Comparison of ENCODE assay signal across 8 mouse cellular contexts in genomic region chr12:4593930-4594391, GRCm38 (mm10). TPM values are rescaled to one million over a fixed set of nuclear protein-coding genes. Genes with fewer than 3 reads are reported as not detected.
DNase-seq lines count a peak whose midpoint lies in the region; ATAC-seq and TF ChIP-seq lines count a peak whose summit lies in the region.

No protein-coding gene starts in this region.

- peak overlapping the region; percentile 76 for H3K9ac ChIP-seq in heart, embryonic 11.5 days (ENCODE audit: low read depth, low read length)
- no peak overlapping the region; the same call in 1 of the 2 replicates for H3K9ac ChIP-seq in forebrain, embryonic 11.5 days (ENCODE audit: low read length)
- peak overlapping the region; percentile 81 for H3K9ac ChIP-seq in liver, embryonic 14.5 days (replicated peaks)

- 57% methylated on average over 9 of the region's 9 CpGs for WGBS in heart, embryonic 11.5 days (ENCODE audit: insufficient replicate concordance)
- WGBS in forebrain, embryonic 11.5 days: 71% methylated on average over 9 of the region's 9 CpGs
- WGBS in liver, embryonic 14.5 days (ENCODE audit: insufficient replicate concordance): 21% methylated on average over 9 of the region's 9 CpGs

- H3K27me3 ChIP-seq in heart, embryonic 11.5 days (ENCODE audit: control insufficient read depth, insufficient read depth, low read length): no peaks in the 10 kb centered on the region
- H3K27me3 ChIP-seq in C2C12 (ENCODE audit: control insufficient read depth, insufficient read depth, insufficient read length): no peaks in the 10 kb centered on the region
- H3K27me3 ChIP-seq in forebrain, embryonic 11.5 days (ENCODE audit: control insufficient read depth, insufficient read depth, low read length): no peaks in the 10 kb centered on the region
- H3K27me3 ChIP-seq in liver, embryonic 14.5 days (ENCODE audit: control insufficient read depth, insufficient read depth, low read length): no peaks in the 10 kb centered on the region

- ATAC-seq in heart, embryonic 11.5 days (replicated peaks; ENCODE audit: insufficient number of reproducible peaks, low FRiP score, low TSS enrichment): no peak
- no peak for ATAC-seq in forebrain, embryonic 11.5 days (replicated peaks; ENCODE audit: low FRiP score)
- no peak for ATAC-seq in liver, embryonic 14.5 days (ENCODE audit: insufficient read depth)

- H3ac ChIP-seq in C2C12 (ENCODE audit: control insufficient read depth, insufficient read length, low read depth): peak overlapping the region; percentile 81

- H3K4me2 ChIP-seq in heart, embryonic 11.5 days: peak overlapping the region; percentile 87
- H3K4me2 ChIP-seq in forebrain, embryonic 11.5 days (ENCODE audit: low read depth, low read length, severe bottlenecking): peak overlapping the region; percentile 83
- H3K4me2 ChIP-seq in liver, embryonic 14.5 days (ENCODE audit: low read depth): peak overlapping the region; percentile 95

- TF ChIP-seq CTCF in C2C12 (IDR thresholded peaks at IDR 0.05; ENCODE audit: control insufficient read depth, insufficient read depth, insufficient read length): no peak
- TF ChIP-seq CTCF in liver, embryonic 14.5 days (IDR thresholded peaks at IDR 0.05; ENCODE audit: low read depth): no peak

- H3K79me2 ChIP-seq in C2C12 (ENCODE audit: control insufficient read depth, insufficient read depth): peaks cover 59% of the 10 kb centered on the region

- H3K36me3 ChIP-seq in heart, embryonic 11.5 days (ENCODE audit: control insufficient read depth, insufficient read depth, low read length): no peaks in the 10 kb centered on the region
- H3K36me3 ChIP-seq in C2C12 (ENCODE audit: control insufficient read depth, insufficient read depth): no peaks in the 10 kb centered on the region
- H3K36me3 ChIP-seq in forebrain, embryonic 11.5 days (ENCODE audit: control insufficient read depth, insufficient read depth, low read length): no peaks in the 10 kb centered on the region
- H3K36me3 ChIP-seq in liver, embryonic 14.5 days (replicated peaks; ENCODE audit: control insufficient read depth, insufficient read depth, low read depth): no peaks in the 10 kb centered on the region

- peaks cover 10% of the 10 kb centered on the region for H3K4me1 ChIP-seq in heart, embryonic 11.5 days (ENCODE audit: control insufficient read depth, insufficient read depth, low read length)
- H3K4me1 ChIP-seq in forebrain, embryonic 11.5 days (replicated peaks; ENCODE audit: control insufficient read depth, insufficient read depth, low read length): peaks cover 2% of the 10 kb centered on the region; the same call in 1 of the 2 replicates
- H3K4me1 ChIP-seq in liver, embryonic 14.5 days (replicated peaks; ENCODE audit: control insufficient read depth in 2 of 2, insufficient read depth in 2 of 2, low read length in 1 of 2): peaks cover 10 to 16% of the 10 kb centered on the region in 2 experiments

- H3K4me3 ChIP-seq in heart, embryonic 11.5 days (ENCODE audit: low read depth, low read length): peak overlapping the region; percentile 79
- H3K4me3 ChIP-seq in C2C12 (ENCODE audit: insufficient read depth, poor library complexity, severe bottlenecking): peak overlapping the region; percentile 61
- peak overlapping the region; percentile 92 for H3K4me3 ChIP-seq in forebrain, embryonic 11.5 days (ENCODE audit: low read depth, low read length)
- peak overlapping the region; percentile 72 to 84 for H3K4me3 ChIP-seq in liver, embryonic 14.5 days (ENCODE audit: insufficient read depth in 1 of 2, low read depth in 2 of 2, low read length in 2 of 2)

- peak overlapping the region; percentile 88; the same call in 1 of the 2 replicates for H3K27ac ChIP-seq in heart, embryonic 11.5 days (ENCODE audit: low read depth, low read length)
- no peak overlapping the region for H3K27ac ChIP-seq in forebrain, embryonic 11.5 days (ENCODE audit: low read depth, low read length)
- no peak overlapping the region for H3K27ac ChIP-seq in liver, embryonic 14.5 days

- peaks cover 41% of the 10 kb centered on the region for H3K79me3 ChIP-seq in C2C12 (ENCODE audit: low read depth)

- no peak for TF ChIP-seq EP300 in liver, embryonic 14.5 days (IDR thresholded peaks at IDR 0.05; ENCODE audit: low read depth)

- H3K9me3 ChIP-seq in heart, embryonic 11.5 days (replicated peaks; ENCODE audit: control insufficient read depth, low read length): no peaks in the 10 kb centered on the region
- no peaks in the 10 kb centered on the region for H3K9me3 ChIP-seq in forebrain, embryonic 11.5 days (ENCODE audit: control insufficient read depth, low read length)
- no peaks in the 10 kb centered on the region for H3K9me3 ChIP-seq in liver, embryonic 14.5 days (ENCODE audit: control insufficient read depth, low read length)

- no peak for DNase-seq in heart, adult 8-10 months (ENCODE audit: low spot score)
- DNase-seq in forebrain, embryonic 11.5 days (ENCODE audit: low spot score): no peak
- no peak for DNase-seq in liver, embryonic 14.5 days (ENCODE audit: low read depth in 3 of 3, low spot score in 3 of 3)
- DNase-seq in adrenal gland, adult 8-10 months: no peak
- DNase-seq in right cerebral cortex, adult 18-20 months: no peak
- DNase-seq in right cerebral cortex, postnatal 4 days: no peak

TF ChIP-seq in C2C12, 6 proteins besides CTCF, POLR2A, EP300 and RAD21:
- TF ChIP-seq MYOG (IDR thresholded peaks at IDR 0.05; ENCODE audit: control insufficient read depth, extremely low read depth, insufficient read length) (no peak), USF1 (IDR thresholded peaks at IDR 0.05; ENCODE audit: low read depth) (no peak), FOSL1 (IDR thresholded peaks at IDR 0.05; ENCODE audit: insufficient read depth, low read length, poor library complexity, severe bottlenecking) (no peak), MYOD1 (IDR thresholded peaks at IDR 0.05; ENCODE audit: control insufficient read depth, insufficient read length, low read depth) (no peak)

RNA-seq across cellular contexts. Expression of gene Gm3625, which starts 1.2 kb away (rescaled TPM):
- not detected in 2 replicates for polyA plus RNA-seq in heart, embryonic 11.5 days (2014; fragmentation: Nextera tagmentation; extraction: Ambion mirVana)
- not detected for total RNA-seq in heart, adult 8-10 months (2022)
- polyA plus RNA-seq in C2C12 (2012; fragmentation: generic; extraction: Trizol): not detected
- not detected in 2 replicates for polyA plus RNA-seq in forebrain, embryonic 11.5 days (2014; fragmentation: Nextera tagmentation; extraction: Ambion mirVana)
- not detected in 2 replicates for polyA plus RNA-seq in liver, embryonic 14.5 days (2012; rRNA removed)
- polyA plus RNA-seq in liver, embryonic 14.5 days (2014; fragmentation: Nextera tagmentation; extraction: Ambion mirVana): not detected in 2 replicates
- total RNA-seq in adrenal gland, adult 8-10 months (2022): not detected

RNA-seq across cellular contexts. Expression of gene Itsn2, which starts 1.5 kb away (rescaled TPM):
- polyA plus RNA-seq in heart, embryonic 11.5 days (2014; fragmentation: Nextera tagmentation; extraction: Ambion mirVana): 33.3 and 41.2 TPM in 2 replicates
- 10 to 100 TPM; 37.7 to 43.4 (median 42.4) TPM for total RNA-seq in heart, adult 8-10 months (2022)
- polyA plus RNA-seq in C2C12 (2012; fragmentation: generic; extraction: Trizol): 7.9 TPM
- polyA plus RNA-seq in forebrain, embryonic 11.5 days (2014; fragmentation: Nextera tagmentation; extraction: Ambion mirVana): 18.5 and 19.3 TPM in 2 replicates
- 10.8 and 13.2 TPM in 2 replicates for polyA plus RNA-seq in liver, embryonic 14.5 days (2012; rRNA removed)
- polyA plus RNA-seq in liver, embryonic 14.5 days (2014; fragmentation: Nextera tagmentation; extraction: Ambion mirVana): 22.5 and 27.2 TPM in 2 replicates
- 10 to 100 TPM; 55.7 to 74.2 (median 67.1) TPM for total RNA-seq in adrenal gland, adult 8-10 months (2022)
